Mouse (Mus musculus) forelimb bud, embryonic 11.5 days (tissue): ENCODE data around the gene Agbl4.

Experiments used
- DNase-seq: peaks from one replicate; pipeline ENCODE4 v3.0.0-alpha.2; 2012; ENCODE audit warnings: low read depth, low spot score

Agbl4 gene

GRCm38 (mm10) chr4:111495949-111496348, 1098.5 kb downstream of the Agbl4 start:
- peak; percentile 68 for DNase-seq

- DNase-seq = no peak
Measured at GRCm38 (mm10) chr4:111498751-111499150, 1101.3 kb downstream of the Agbl4 start.

- no peak for DNase-seq
Measured at GRCm38 (mm10) chr4:111501441-111501840, 1104.0 kb downstream of the Agbl4 start.

- DNase-seq = no peak
Measured at GRCm38 (mm10) chr4:111502965-111503727, 1105.7 kb downstream of the Agbl4 start.

GRCm38 (mm10) chr4:111504952-111505351, 1107.5 kb downstream of the Agbl4 start:
- DNase-seq = no peak

GRCm38 (mm10) chr4:111510129-111510528, 1112.7 kb downstream of the Agbl4 start:
- DNase-seq = no peak

- no peak for DNase-seq
Measured at GRCm38 (mm10) chr4:111513921-111514320, 1116.5 kb downstream of the Agbl4 start.

GRCm38 (mm10) chr4:111516136-111516535, 1118.7 kb downstream of the Agbl4 start:
- DNase-seq = no peak

GRCm38 (mm10) chr4:111517063-111517792, 1119.8 kb downstream of the Agbl4 start:
- DNase-seq = no peak

GRCm38 (mm10) chr4:111518191-111518590, 1120.7 kb downstream of the Agbl4 start:
- DNase-seq = no peak

GRCm38 (mm10) chr4:111519267-111519666, 1121.8 kb downstream of the Agbl4 start:
- no peak for DNase-seq

- DNase-seq = no peak
Measured at GRCm38 (mm10) chr4:111520006-111520405, 1122.5 kb downstream of the Agbl4 start.

GRCm38 (mm10) chr4:111522974-111523373, 1125.5 kb downstream of the Agbl4 start:
- DNase-seq = no peak

- DNase-seq = no peak
Measured at GRCm38 (mm10) chr4:111528961-111529360, 1131.5 kb downstream of the Agbl4 start.

GRCm38 (mm10) chr4:111529996-111530395, 1132.5 kb downstream of the Agbl4 start:
- DNase-seq = no peak

GRCm38 (mm10) chr4:111530537-111530936, 1133.1 kb downstream of the Agbl4 start:
- DNase-seq = no peak

- DNase-seq = no peak
Measured at GRCm38 (mm10) chr4:111544684-111545083, 1147.2 kb downstream of the Agbl4 start.

- DNase-seq = peak; percentile 54
Measured at GRCm38 (mm10) chr4:111546009-111546408, 1148.5 kb downstream of the Agbl4 start.

GRCm38 (mm10) chr4:111555426-111555825, 1158.0 kb downstream of the Agbl4 start:
- no peak for DNase-seq

GRCm38 (mm10) chr4:111577087-111577773, 1179.8 kb downstream of the Agbl4 start:
- DNase-seq = no peak

GRCm38 (mm10) chr4:111579115-111579862, 1181.8 kb downstream of the Agbl4 start:
- DNase-seq = no peak

- no peak for DNase-seq
Measured at GRCm38 (mm10) chr4:111579863-111580224, 1182.4 kb downstream of the Agbl4 start.
